Mouse (Mus musculus): ENCODE measurements around the gene Piezo1.
"Not testable (repeated sequence)": the region's sequence is repeated elsewhere in the genome, so short reads cannot be mapped to it uniquely, and the experiment has no call there.

GRCm38 (mm10) chr8:122573176-122573575 is 22.0 kb upstream of the Piezo1 start:
- TF ChIP-seq CTCF, EP300 (IDR thresholded peaks at IDR 0.05; ENCODE audit: low read depth): not testable (repeated sequence)
